Mouse (Mus musculus): ENCODE data around the gene Cfap45.

Cfap45 gene

GRCm38 (mm10) chr1:172497428-172497827 lies 23.2 kb upstream of the Cfap45 start:
- DNase-seq, result no peak

DNA sequence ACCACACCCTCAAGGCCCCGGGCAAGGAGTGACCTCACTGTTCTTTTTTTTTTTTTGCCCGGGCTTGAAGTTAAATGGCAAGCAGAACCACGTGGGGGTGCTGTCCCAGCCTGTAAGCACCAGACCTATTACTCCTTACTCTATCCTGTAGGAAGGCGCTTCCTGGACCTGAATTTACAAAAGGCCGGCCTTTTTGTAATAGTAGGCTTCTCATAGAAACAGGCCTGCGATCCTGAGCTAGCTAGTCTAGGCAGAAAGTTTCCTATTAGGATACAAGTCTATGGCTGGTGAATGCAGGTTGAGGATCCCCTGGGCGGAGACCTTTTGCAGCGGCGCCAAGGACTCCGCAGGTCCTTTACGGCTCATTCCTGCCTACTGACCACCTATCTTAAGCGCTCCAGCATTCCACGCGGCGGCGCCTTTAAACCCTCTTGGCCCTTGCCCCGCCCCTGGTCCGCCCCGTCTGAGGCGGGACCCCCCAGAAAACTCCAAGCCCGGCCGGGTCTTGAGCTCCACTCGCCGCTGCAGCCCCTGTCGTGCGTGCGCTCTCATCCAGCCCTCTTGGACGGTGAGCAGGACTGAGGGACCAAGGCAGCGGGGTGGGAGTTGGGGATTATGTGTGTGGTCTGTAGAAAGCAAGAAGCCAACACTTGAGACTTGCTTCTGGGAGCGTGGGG lies 20.7 kb upstream of the Cfap45 start, which contains the start of gene Tagln2:
Tagln2 (plus strand) TSS at position 283 of the 677 bp plus-strand sequence.
- peak; percentile 92 to 95 for DNase-seq

DNA sequence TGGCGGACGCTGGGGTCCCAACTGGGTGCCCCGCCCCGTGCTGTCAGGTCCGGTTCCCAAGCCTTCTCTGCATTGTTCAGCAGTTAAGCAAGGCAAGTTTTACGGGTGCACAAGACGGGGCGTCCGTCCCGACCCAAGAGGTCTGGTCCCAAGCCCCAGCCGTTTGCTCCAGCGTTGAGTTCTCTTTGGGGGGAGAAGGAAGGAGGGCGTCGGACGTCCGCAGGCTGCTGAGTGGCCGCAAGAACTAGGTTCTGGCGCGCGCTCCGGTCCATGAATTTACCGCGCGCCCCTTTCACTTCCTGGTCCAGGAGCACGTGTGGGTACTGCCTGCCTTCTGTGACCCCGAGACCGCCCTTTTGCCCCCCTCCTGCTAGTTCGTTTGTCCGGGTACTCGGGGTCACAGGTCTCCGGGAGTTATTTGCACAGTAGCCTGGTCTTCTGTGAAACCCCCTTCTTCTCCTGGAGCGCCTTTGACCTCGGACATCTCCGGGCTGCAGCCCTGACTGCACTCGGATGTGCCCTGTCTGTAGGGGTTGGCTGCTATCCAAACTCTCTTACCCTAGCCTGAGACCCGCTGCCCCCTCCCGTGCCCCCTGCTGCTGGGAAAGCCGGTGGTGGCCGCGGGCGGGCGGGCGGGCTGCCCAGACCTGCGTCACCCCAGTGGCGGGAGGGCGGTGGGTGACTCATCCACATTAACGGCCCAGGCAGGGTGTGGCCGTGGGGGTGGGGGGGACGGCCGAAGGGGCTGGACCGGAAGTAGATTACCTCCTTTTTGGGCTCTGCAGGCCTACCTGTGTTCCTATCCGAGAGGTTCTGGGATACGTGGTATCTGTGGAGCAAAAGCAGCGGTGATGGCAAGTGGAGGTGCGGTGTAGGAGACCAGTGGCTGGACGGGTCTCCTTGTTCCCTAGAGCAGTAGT lies 19.9 kb upstream of the Cfap45 start:
- peak; percentile 75 to 86 for DNase-seq

DNA sequence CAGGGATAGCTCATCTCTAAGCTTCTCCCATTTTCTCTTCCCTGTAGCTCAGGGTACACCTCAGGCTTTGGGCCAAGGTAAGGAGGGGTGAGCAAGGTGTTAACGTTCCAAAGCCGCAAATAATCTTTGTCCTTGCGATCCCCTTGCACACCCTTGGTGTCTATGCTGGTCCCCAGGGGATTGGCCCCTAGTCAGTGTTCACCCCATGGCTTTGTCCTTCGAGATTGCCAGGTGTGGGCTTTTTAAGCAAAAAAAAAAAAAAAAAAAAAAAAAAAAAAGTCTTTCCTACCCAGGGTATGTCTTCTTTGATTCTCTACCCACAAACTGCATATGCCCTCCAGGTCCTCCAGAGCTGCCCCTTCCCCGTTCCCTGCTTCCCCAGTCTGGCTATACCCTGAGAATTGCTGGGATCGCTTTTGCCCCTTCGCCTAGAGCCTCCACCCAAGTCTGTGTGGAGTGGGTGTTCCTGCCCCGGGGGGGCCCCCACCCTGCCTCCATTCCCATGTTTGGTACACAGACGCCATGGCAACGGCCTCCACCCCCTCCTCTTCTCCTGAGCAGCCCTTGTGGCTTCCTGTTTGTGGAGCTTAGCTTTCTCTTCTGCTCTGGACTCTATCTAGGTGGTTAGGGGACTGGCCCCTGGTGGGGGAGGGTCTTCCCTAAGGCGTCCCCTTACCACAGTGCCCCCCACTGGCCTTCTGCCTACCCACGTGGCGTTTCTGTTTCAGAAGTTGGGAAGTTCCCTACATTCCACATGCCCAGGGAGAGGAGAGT lies 19.0 kb upstream of the Cfap45 start:
- DNase-seq, result peak; percentile 74 to 83

DNA sequence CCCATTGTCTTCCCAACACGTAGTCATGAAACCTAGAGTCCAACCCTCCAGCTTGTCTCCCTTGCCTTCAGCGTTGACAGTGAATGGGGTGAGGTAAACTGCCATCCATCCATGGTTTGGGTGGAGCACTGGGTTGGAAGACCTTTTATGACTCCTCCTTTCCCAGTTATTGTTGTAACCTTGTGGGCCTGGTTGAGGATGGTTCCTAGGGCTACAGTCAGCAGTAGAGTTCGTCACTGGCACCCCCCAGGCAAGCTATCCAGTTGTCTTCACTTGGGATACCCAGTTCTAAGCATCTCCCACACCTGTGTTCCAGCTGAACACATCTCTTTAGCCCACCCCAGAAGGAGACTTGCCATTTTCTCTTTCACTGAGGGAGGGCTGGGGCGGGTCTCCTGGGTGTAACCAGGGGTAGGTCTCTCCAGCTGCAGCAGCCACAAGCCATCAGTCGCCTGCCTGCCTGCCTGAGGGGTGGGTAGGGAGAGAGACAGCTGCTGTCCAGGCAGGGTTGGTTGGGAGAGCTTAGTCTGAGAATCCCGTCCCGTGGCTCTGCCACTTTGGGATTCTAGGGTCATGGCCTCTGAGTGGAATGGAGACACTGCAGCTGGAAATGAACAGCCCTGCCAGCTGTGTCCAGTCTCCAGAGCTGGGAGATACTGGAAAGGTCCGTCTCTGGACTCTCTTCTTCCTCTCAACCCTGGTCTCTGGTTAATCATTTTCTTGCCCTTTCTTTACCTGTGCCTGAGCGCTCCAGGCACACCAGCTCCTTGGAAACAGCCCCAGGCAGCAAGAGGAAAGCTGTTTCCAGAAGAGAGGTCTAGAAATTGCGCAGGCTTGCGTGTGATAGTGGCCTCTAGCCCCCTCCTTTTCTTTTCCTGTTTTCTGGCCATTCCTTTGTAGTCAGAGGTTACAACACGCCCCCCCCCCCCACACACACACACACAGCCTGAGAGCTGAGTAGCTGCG lies 18.2 kb upstream of the Cfap45 start:
- peak; percentile 69 to 80 for DNase-seq

GRCm38 (mm10) chr1:172503111-172503997 lies 17.2 kb upstream of the Cfap45 start:
- DNase-seq, result peak; percentile 76 to 84

DNA sequence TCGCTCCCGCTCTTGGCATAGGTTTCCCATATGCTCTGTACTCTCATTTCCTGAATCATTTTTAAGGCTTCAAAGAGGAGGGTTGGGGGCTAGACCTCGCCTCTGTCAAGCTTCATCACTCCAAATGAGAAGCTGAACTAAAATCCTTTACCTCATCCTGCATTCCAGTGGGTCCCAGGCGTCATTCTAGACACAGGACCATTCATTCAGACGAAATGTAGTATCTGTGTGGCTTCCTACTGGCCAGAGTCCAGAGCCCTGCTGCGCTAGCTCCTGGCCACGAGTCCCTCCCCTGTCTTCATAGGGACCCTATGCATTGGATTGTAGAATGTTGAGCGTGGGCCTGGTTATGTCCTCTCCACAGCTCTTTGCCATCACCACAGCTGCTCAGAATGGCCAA lies 15.8 kb upstream of the Cfap45 start:
- DNase-seq, result no peak

- DNase-seq, result no peak
Observed at GRCm38 (mm10) chr1:172507001-172507400, 13.6 kb upstream of the Cfap45 start.

DNA sequence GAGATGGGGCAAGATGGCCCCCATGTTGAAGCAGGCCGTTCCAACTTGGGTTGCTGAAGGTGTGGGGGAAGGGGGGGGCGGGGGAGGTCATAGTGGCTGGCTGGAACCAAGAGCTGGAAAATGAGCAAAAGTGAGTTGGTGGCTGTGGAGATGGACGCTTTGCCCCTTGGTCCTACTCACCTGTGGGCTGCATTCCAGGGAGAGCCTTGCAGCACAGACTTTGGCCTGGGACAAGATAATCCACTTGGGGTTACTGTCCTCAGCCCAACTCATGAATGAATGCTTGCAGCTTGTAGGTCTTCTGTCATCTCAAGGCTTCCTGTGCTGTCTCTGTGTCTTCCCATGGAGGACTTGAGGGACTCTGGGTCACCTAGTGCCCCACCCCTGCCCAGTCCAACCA lies 12.9 kb upstream of the Cfap45 start:
- DNase-seq, result no peak

- no peak for DNase-seq
Observed at GRCm38 (mm10) chr1:172508172-172508571, 12.4 kb upstream of the Cfap45 start.

DNA sequence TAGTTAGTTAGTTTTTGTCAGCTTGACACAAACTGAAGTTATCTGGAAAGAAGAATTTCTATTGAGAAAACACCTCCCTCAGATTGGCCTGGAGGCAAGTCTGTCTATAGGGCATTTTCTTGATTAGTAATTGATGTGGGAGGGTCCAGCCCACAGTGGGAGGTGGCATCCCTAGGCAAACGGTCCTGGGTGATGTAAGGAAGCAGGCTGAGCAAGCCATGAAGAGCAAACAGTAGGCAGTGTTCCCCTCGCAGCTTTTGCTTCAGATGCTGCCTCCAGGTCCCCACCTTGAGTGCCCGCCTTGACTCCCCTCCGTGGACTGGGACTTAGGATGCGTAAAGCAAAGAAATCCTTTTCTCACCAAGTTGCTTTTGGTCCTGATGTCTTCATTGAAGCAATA lies 11.4 kb upstream of the Cfap45 start:
- no peak for DNase-seq

- no peak for DNase-seq
Observed at GRCm38 (mm10) chr1:172509983-172510382, 10.6 kb upstream of the Cfap45 start.

GRCm38 (mm10) chr1:172510421-172510972 lies 10.1 kb upstream of the Cfap45 start:
- DNase-seq, result peak; percentile 55 to 73

DNA sequence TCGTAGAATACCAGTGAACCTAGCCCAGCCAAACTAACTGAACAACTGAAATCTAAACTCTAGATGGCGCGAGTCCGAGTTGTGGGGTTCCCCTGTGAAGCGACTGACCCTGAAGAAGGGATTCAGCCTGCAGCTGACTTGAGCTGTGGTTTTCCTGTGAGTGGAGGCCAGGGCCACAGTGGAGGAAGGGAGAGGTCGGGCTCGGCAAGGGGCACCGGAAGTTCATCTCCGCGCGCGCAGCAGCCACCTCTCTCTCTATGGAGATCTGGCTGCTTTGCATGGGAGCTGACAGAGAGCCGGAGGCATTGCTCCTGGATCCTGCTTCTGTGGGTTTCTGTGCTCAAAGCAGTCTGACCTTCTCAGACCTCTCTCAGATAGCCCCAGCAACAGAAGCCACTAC lies 7.6 kb upstream of the Cfap45 start:
- DNase-seq, result peak; percentile 77 to 86

- peak; percentile 42 to 62 for DNase-seq
Observed at GRCm38 (mm10) chr1:172513525-172514212, 6.9 kb upstream of the Cfap45 start.

DNA sequence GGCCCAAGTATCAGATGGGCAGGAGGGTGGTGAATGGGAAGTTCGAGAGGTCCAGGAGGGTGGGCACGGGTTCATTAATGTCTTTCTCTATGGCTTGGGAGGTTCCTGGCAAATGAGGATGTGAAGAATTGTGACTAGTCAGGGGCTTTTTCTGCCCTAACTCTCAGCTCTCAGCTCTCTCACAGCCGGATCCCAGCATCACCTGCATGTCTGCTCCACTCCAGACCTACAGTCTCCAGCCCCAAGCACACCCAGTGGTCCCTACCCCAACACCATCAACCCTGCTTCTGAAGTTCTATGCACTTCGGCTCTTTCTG lies 6.4 kb upstream of the Cfap45 start:
- no peak for DNase-seq

DNA sequence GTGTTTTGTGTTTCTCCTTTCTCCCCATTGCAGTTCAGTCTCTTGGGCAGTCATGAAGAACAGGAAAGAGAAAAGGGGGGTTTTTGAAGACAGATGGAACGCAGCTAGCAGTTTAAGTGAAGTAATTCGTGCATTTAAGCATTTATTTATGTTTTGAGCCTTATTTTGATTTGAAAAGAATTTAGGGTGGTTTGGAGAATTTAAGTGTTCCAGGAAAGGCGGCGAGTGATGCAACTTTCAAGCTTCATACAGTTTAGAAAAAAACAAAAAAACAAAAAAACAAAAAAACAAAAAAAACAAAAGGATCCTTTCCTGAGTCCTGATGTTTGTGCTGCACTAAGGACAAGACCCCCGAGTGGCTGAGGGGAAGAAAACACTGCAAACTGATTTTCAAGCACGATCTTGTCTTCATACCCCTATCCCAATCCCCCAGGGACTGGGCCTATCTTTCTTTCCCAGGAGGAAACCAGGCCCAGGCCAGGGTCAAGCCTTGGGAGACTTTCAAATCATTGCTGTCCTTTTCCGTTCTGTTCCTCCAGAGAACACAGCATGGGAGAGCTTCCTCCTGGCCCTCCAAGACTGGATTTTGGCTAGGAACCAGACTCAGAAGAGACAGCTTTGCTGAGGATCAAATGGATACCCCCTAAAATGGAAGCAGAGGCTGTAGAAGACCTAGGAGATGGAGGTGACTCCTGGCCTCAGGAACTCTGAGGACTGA lies 5.9 kb upstream of the Cfap45 start:
- peak; percentile 34 to 60 for DNase-seq

DNA sequence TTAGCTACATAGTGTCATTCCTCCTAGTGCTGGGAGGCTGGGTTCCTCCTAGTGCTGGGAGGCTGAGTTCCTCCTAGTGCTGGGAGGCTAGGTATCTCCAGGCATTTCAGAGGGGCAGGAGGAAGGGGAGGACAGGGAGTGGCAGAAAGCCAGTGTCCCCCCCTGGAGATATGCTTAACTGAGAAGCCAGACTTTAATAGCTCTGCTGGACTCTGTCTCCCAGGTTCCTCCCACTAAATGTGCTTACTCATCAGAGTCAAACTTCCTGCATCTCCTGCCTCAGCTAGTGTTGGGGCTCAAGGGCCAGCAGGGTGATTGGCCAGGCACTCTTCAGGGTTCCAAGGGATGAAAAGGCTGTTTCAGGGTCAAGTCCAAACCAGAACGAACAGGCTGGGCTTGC lies 5.2 kb upstream of the Cfap45 start:
- DNase-seq, result peak in 1 of 2 experiments; percentile 52

GRCm38 (mm10) chr1:172518013-172518412 lies 2.6 kb upstream of the Cfap45 start:
- no peak for DNase-seq

Data from kidney, postnatal 4 days (tissue).